Mouse (Mus musculus) v-Abl transformed pro-B cells (cell line): ENCODE results near the gene Cyb561d1.

Experiments used
- in situ Hi-C, 2 experiments: fragments of 400-800 bp; cut with MboI; formaldehyde crosslinking; loops; one replicate each; pipeline ENCODE4 v1.15.1; 2025; ENCODE audit not compliant: unreplicated experiment in 2 of 2

Gene Cyb561d1

GRCm38 (mm10) chr3:108174672-108175531, 26.1 kb downstream of the Cyb561d1 start:
- in situ Hi-C loops, result loop anchor here (25.0 kb wide), 2 partner anchors 387 to 1138 kb away; partner anchors contain the start of genes Kcna3 (in 1 of the 2), Taf13 (in 1 of the 2) and Tmem167b (in 1 of the 2)

GRCm38 (mm10) chr3:108169199-108169598, 31.8 kb downstream of the Cyb561d1 start:
- in situ Hi-C loops, result loop anchor here (5.0 to 25.0 kb wide), 5 partner anchors 33 to 1132 kb away; partner anchors contain the start of genes Cyb561d1 (in 2 of the 2), Psma5 (in 2 of the 2), Kcna3 (in 1 of the 2) and Taf13 (in 1 of the 2)

DNA sequence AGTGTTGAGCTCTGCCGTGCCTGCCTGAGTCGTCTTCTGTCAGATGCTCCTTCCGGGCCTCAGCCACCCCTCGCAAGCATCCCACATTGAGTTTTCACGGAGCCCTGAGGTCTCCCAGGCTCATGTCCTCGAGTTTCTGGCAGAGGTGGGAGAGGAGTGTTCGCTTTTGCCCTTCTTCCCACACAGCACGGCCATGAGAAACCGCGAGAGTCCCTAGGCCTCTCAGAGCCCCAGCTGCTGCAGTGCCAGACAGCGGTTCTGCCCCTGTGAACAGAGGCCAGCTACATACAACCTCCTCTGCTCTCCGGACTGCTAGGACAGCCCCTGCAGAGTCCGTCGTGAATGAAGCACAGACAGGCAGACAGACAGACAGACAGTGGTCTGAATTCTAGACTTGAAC, 33.5 kb downstream of the Cyb561d1 start:
- in situ Hi-C loops, result loop anchor here (5.0 to 25.0 kb wide), 5 partner anchors 35 to 1130 kb away; partner anchors contain the start of genes Cyb561d1 (in 2 of the 2), Psma5 (in 2 of the 2), Kcna3 (in 1 of the 2) and Taf13 (in 1 of the 2)

DNA sequence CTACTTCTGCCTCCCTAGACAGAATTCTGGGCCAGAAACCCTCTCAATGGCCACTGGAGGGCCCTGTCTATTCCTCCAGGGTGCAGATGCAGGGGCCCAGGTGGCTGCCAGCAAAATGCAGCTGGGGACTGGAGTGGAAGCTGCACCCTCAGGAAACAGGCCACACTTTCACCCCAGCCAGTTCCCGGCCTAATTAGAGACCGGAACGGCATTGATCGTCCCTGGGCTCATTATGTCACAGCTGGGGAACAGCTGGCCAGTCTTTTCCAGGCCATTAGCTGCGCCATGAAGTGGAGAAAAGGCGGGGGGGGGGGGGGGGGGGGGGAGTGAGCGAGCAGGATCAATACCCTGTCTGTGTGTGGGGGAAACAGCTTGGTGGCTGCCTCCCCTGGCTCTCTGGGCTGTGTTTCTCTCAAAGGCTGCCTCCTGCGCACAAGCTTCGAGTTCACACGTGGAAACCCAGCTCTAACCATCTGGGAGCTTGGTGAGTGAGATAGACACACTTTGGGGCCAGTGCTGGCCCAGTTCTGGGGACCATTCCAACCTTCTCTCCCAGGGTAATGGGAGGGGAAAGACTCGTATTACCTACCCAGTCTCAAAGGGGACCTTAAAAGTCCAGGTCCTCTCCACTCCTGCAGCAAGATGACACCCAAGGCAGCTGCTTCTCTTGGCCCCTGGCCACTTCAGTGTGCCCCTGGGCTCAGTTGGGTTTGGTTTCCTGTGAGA, 34.4 kb downstream of the Cyb561d1 start:
- in situ Hi-C loops, result loop anchor here (5.0 to 25.0 kb wide), 5 partner anchors 36 to 1129 kb away; partner anchors contain the start of genes Cyb561d1 (in 2 of the 2), Psma5 (in 2 of the 2), Kcna3 (in 1 of the 2) and Taf13 (in 1 of the 2)

- in situ Hi-C loops, result loop anchor here (5.0 to 25.0 kb wide), 5 partner anchors 37 to 1128 kb away; partner anchors contain the start of genes Cyb561d1 (in 2 of the 2), Psma5 (in 2 of the 2), Kcna3 (in 1 of the 2) and Taf13 (in 1 of the 2)
Observed at GRCm38 (mm10) chr3:108165532-108166315, 35.3 kb downstream of the Cyb561d1 start.

- in situ Hi-C loops, result loop anchor here (5.0 to 25.0 kb wide), 6 partner anchors 37 to 1128 kb away; partner anchors contain the start of genes Cyb561d1 (in 2 of the 2), Psma5 (in 2 of the 2), Kcna3 (in 1 of the 2) and Taf13 (in 1 of the 2)
Observed at GRCm38 (mm10) chr3:108164807-108165206, 36.2 kb downstream of the Cyb561d1 start.

- in situ Hi-C loops, result loop anchor here (5.0 to 25.0 kb wide), 4 partner anchors 91 to 1127 kb away; partner anchors contain the start of genes Kcna3 (in 1 of the 2), Psma5 (in 1 of the 2), Taf13 (in 1 of the 2) and Tmem167b (in 1 of the 2)
Observed at GRCm38 (mm10) chr3:108164091-108164490, 36.9 kb downstream of the Cyb561d1 start.

GRCm38 (mm10) chr3:108158383-108159037, 42.5 kb downstream of the Cyb561d1 start:
- in situ Hi-C loops, result loop anchor here (10.0 to 25.0 kb wide), 3 partner anchors 404 to 1121 kb away; partner anchors contain the start of genes Kcna3 (in 1 of the 2), Taf13 (in 1 of the 2) and Tmem167b (in 1 of the 2)

DNA sequence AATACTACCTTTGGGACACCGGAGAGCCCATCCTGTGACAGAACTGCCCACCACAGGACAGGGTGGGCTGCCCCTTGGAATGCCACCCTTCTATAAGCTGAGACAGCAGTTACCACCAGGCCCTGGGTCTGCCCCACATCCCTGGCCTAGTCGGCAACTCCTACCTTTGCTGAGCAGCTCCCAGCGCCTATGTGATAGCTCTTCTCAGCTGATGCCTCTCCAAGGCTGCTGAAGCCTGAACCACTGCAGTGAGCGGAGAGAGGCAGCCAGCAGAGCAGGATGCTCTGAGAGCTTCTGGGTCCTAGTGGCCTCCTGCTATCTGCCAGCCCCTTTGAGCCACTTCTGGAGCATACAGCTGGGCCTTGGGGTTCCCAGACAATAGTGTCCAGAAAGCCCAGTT, 46.4 kb downstream of the Cyb561d1 start, which contains the start of gene Gpr61:
Gene Gpr61 (minus strand): TSS at position 227 of the 400 bp plus-strand sequence.
- in situ Hi-C loops, result loop anchor here (10.0 to 25.0 kb wide), 3 partner anchors 408 to 1117 kb away; partner anchors contain the start of genes Kcna3 (in 1 of the 2), Taf13 (in 1 of the 2) and Tmem167b (in 1 of the 2)

- in situ Hi-C loops, result loop anchor here (10.0 to 25.0 kb wide), 3 partner anchors 410 to 1115 kb away; partner anchors contain the start of genes Kcna3 (in 1 of the 2), Taf13 (in 1 of the 2) and Tmem167b (in 1 of the 2)
Observed at GRCm38 (mm10) chr3:108152290-108152689, 48.7 kb downstream of the Cyb561d1 start.

DNA sequence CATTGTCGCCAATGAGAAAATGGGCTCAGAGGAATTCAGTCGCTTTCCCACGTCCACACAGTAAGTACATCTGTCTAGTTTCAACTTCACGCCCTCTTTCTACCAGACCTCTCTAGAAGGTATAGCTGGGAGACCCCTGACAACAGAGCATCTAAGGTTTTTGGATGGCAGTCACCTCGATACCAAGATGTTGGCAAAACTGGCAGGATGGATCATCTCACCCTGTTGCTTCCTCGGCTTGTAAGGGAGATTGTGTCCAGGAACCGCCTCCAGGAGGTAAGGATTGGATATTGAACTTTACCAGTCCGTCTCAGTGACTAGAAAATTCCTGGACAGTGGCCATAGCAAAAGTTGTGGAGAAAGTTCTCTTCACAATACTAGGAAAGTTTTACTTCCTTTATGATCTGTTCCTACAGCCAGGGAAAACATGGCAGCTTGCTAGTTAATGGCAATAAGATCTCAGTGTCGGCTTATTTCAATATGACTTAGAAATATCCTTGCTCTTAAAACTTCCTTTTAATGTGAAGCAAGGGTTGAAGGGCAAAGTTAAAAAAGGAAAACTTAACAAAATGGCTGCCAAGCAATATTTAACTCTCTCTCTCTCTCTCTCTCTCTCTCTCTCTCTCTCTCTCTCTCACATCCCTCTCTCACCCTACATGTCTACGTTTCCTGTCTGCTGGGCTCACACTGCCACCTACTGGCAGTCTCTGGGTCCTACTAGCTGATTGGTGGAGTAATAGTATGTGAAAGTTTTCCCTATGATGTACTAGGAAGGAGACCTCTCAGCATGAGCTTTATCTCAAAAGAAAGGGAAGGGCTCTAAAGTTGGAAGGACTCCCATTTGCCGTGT, 53.4 kb downstream of the Cyb561d1 start:
- in situ Hi-C loops, result loop anchor here (5.0 to 25.0 kb wide), 7 partner anchors 80 to 460 kb away; partner anchors contain the start of genes Ahcyl1 (in 2 of the 2) and Gstm7 (in 1 of the 2)

DNA sequence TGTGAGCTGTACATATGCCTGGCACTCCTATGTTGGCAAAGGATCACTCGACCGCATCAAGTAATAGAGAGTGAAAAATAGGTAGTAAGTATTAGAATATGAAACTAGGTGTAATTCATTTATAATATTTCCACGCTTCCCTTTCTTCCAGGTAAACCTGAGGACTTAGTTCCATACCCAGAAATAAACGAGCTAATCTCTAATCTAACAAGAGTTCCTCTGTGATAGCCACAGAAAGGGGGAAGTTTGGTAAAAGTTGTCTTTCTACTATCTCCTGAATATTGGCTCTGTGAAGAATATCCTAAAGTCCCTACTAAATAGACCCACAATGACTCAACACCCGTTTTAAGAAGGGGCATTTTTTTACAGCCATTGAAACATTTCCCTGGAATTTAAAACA, 54.3 kb downstream of the Cyb561d1 start:
- in situ Hi-C loops, result loop anchor here (5.0 to 25.0 kb wide), 7 partner anchors 79 to 459 kb away; partner anchors contain the start of genes Ahcyl1 (in 2 of the 2) and Gstm7 (in 1 of the 2)
